Mouse (Mus musculus) megakaryocyte, embryonic 14.5 days (primary cell): ENCODE data around the gene Hivep3.

ENCODE experiments used
- FLI1 ChIP-seq: IDR thresholded peaks from 2 replicates; pipeline ENCODE4 v1.6.1; 2012; ENCODE audit warnings: low read length, inconsistent platforms, mixed read lengths
- GATA1 ChIP-seq: IDR thresholded peaks from 3 replicates; pipeline ENCODE4 v1.6.1; 2012; ENCODE audit warnings: mixed read lengths, low read length, inconsistent platforms, borderline replicate concordance

GRCm38 (mm10) chr4:119950181-119950580 is 216.6 kb downstream of the Hivep3 start:
- TF ChIP-seq GATA1, result no peak
- no peak for TF ChIP-seq FLI1
